Mouse (Mus musculus): ENCODE data around the gene Olfr1385.
"Not testable (repeated sequence)": the region's sequence is repeated elsewhere in the genome, so short reads cannot be mapped to it uniquely, and the experiment has no call there.

The Olfr1385 gene

GRCm38 (mm10) chr11:49488770-49489169 is at the start of gene Olfr1385:
Gene Olfr1385 (plus strand): TSS chr11:49489070.
- DNase-seq, result not testable (repeated sequence)

DNA sequence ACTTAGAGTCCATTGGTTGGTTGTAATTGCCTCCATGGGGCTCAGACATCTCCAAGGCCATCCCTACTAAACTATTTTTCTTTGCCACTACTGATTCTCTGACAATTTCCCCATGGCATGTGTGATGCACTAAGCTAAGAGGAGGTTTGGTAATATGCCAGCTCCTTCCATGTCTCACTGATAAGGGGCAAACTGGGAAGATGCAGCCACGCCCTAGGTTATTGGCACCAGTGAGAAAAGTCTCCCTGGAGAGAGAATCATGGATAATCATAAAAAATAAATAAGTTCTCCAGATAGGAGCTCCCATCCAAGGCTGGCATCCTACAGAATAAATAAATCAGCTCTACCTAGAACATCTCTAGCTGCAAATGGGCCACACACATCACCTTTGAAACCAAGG is 33.8 kb upstream of the Olfr1385 start, which contains the start of gene Olfr1387:
Gene Olfr1387 (plus strand): TSS at position 301 of the 400 bp plus-strand sequence.
- DNase-seq, result no peak

GRCm38 (mm10) chr11:49464746-49465145 is 24.1 kb upstream of the Olfr1385 start, which contains the start of gene Olfr1386:
Gene Olfr1386 (plus strand): TSS chr11:49465046.
- DNase-seq, result not testable (repeated sequence)

DNA sequence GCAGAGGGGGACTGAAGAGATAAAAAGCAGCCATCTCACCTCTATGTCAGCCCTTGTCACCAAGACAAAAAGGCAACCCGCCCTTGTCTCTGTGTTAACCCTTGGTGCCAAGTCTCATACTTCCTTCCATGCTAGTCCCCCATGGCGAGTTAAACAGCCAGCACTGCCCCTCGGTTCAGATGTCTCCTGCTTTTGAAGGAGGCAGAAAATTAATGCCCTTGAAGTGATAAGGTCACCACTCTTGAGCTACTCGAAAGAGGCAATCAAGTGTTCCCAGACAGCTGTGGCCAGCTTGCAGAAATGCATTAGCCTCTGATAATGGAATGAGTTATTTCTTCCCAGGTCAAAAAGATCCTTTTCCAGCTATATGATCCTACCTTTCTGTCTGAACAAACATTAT is 2.9 kb upstream of the Olfr1385 start:
- DNase-seq, result peak; percentile 48

GRCm38 (mm10) chr11:49518086-49518485 is 29.2 kb downstream of the Olfr1385 start:
- DNase-seq, result no peak

- no peak for DNase-seq
Measured at GRCm38 (mm10) chr11:49519348-49519747, 30.5 kb downstream of the Olfr1385 start, which contains the start of gene Olfr1383. Gene Olfr1383 (plus strand): TSS chr11:49519648.

GRCm38 (mm10) chr11:49527947-49528346 is 39.1 kb downstream of the Olfr1385 start, which contains the start of gene Olfr1382:
Gene Olfr1382 (plus strand): TSS chr11:49528247.
- no peak for DNase-seq

- DNase-seq, result no peak
Measured at GRCm38 (mm10) chr11:49532761-49533160, 43.9 kb downstream of the Olfr1385 start.

DNA sequence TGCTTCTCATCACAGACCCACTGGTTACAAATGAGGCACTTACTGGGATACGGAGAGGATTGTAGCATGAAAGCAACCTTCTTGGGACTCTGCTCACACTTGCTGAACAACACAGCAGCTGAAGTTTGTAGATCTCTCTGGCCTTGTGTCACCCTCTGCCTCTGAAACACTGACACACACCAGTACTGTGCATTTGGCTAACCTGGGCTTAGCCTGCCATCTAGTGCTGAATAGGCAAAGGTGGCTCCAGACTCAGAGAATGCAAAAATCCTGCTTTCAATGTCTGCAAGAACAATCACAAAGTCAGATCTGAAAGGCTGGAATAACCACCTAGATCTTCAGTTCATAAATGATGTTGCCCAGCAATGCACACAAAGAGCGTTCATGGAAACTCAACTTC is 47.8 kb downstream of the Olfr1385 start:
- not testable (repeated sequence) for DNase-seq

- DNase-seq, result not testable (repeated sequence)
Measured at GRCm38 (mm10) chr11:49543149-49543548, 54.3 kb downstream of the Olfr1385 start, which contains the start of gene Olfr1381. Gene Olfr1381 (plus strand): TSS chr11:49543449.

Measured in heart, adult 11 months (tissue).